Comparison of ENCODE assay signal across 8 mouse cellular contexts in the genomic region with DNA sequence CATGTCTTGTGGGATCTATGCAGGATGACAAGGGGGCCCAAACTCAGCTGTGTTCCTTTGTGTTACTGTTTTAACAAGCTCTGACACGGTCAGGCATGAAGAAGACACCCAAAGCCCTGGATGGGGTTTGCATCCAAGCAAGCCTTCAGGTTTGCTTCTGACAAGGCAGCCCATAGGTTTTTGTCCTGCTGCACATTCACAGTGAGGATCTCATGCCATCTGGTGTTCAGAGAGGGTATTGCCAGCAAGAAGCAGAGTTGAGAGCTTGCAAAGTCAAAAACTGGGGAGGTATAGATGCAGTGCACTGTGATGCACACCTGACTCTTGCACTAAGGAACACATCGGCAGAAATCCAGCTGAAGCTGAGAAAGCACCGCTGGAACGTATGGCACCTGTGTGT.
DNase-seq lines count a peak whose midpoint lies in the region; ATAC-seq and TF ChIP-seq lines count a peak whose summit lies in the region.

No protein-coding gene starts in this region.

- H3K4me3 ChIP-seq in E14TG2a.4 (replicated peaks; ENCODE audit: low read length) = no peak overlapping the region
- H3K4me3 ChIP-seq in embryonic facial prominence, embryonic 10.5 days = no peak overlapping the region
- H3K4me3 ChIP-seq in lung, postnatal 0 days (ENCODE audit: low read depth, low read length) = no peak overlapping the region

- no peak for TF ChIP-seq EP300 in lung, postnatal 0 days (IDR thresholded peaks at IDR 0.05)

- H3K27ac ChIP-seq in embryonic facial prominence, embryonic 10.5 days (replicated peaks) = no peak overlapping the region
- no peak overlapping the region for H3K27ac ChIP-seq in lung, postnatal 0 days (ENCODE audit: low read length)

- intact Hi-C loops in heart, postnatal 14 days (cut with DNase I) = no loop called here

- no peaks in the 10 kb centered on the region for H3K27me3 ChIP-seq in E14TG2a.4 (ENCODE audit: insufficient read depth, low read length)
- H3K27me3 ChIP-seq in embryonic facial prominence, embryonic 10.5 days (replicated peaks; ENCODE audit: low read depth, poor library complexity, severe bottlenecking) = no peaks in the 10 kb centered on the region; the same call in 1 of the 2 replicates
- no peaks in the 10 kb centered on the region for H3K27me3 ChIP-seq in lung, postnatal 0 days (replicated peaks; ENCODE audit: insufficient read depth, low read length)

- peaks cover 4% of the 10 kb centered on the region for H3K36me3 ChIP-seq in E14TG2a.4 (ENCODE audit: insufficient read depth, low read length)
- no peaks in the 10 kb centered on the region for H3K36me3 ChIP-seq in embryonic facial prominence, embryonic 10.5 days (replicated peaks)
- H3K36me3 ChIP-seq in lung, postnatal 0 days (ENCODE audit: insufficient read depth, low read length) = 0 out of 2 replicates have a peak, but pooled peaks cover 3% of the 10 kb centered on the region

- TF ChIP-seq CTCF in E14TG2a.4 (conservative IDR thresholded peaks at IDR 0.05; ENCODE audit: low read length) = peak; percentile 96
- TF ChIP-seq CTCF in lung, postnatal 0 days (IDR thresholded peaks at IDR 0.05) = peak; percentile 94

- H3K9me3 ChIP-seq in E14TG2a.4 (ENCODE audit: low read length) = peaks cover 3% of the 10 kb centered on the region; the same call in 1 of the 2 replicates
- no peaks in the 10 kb centered on the region for H3K9me3 ChIP-seq in embryonic facial prominence, embryonic 10.5 days
- H3K9me3 ChIP-seq in lung, postnatal 0 days (ENCODE audit: low read length) = no peaks in the 10 kb centered on the region

- peaks cover 17% of the 10 kb centered on the region for H3K4me1 ChIP-seq in E14TG2a.4 (replicated peaks; ENCODE audit: low read depth, low read length)
- H3K4me1 ChIP-seq in embryonic facial prominence, embryonic 10.5 days = peaks cover 11% of the 10 kb centered on the region
- H3K4me1 ChIP-seq in lung, postnatal 0 days (ENCODE audit: insufficient read depth, low read depth, low read length) = no peaks in the 10 kb centered on the region

- H3K4me2 ChIP-seq in lung, postnatal 0 days (replicated peaks; ENCODE audit: low read depth, low read length) = no peak overlapping the region

- ATAC-seq in lung, postnatal 0 days = peak; percentile 41; the same call in 1 of the 2 replicates

- 52% methylated on average over 4 of the region's 4 CpGs for WGBS in embryonic facial prominence, embryonic 10.5 days
- WGBS in lung, postnatal 0 days = 42% methylated on average over 4 of the region's 4 CpGs

- H3K9ac ChIP-seq in lung, postnatal 0 days (replicated peaks; ENCODE audit: low read depth) = no peak overlapping the region

- peak; percentile 72 for DNase-seq in adrenal gland, postnatal 14 days
- peak; percentile 70 for DNase-seq in embryonic facial prominence, embryonic 10.5 days (ENCODE audit: low spot score)
- DNase-seq in heart, postnatal 14 days = peak; percentile 58 to 78
- peak; percentile 71 for DNase-seq in layer of hippocampus, adult 11-12 months (ENCODE audit: low spot score)
- DNase-seq in lung, postnatal 0 days (ENCODE audit: low spot score) = peak; percentile 73
- peak; percentile 80 for DNase-seq in retina, embryonic 14.5 days (ENCODE audit: low spot score)
- DNase-seq in thymus, postnatal 4 days = peak; percentile 79
